ENCODE assay signal across 27 mouse cellular contexts in genomic region chr3:148813121-148813520, GRCm38 (mm10).
DNase-seq lines count a peak whose midpoint lies in the region; ATAC-seq and TF ChIP-seq lines count a peak whose summit lies in the region.
"Had no signal": no experiment of that assay in that cellular context is flagged by ENCODE, and none has a peak within 500 bp of the region (broad histone marks: within the 10 kb centered on the region; RNA-seq: fewer than 3 reads in every experiment).

No protein-coding gene starts in this region.

- peaks cover 34% of the 10 kb centered on the region for H3K36me3 ChIP-seq in kidney, embryonic 15.5 days
- H3K36me3 ChIP-seq in kidney, embryonic 14.5 days (ENCODE audit: control insufficient read depth, insufficient read depth, low read length), result peaks cover 29% of the 10 kb centered on the region
- peaks cover 25% of the 10 kb centered on the region for H3K36me3 ChIP-seq in stomach, embryonic 14.5 days (ENCODE audit: control insufficient read depth, insufficient read depth, low read length)
- peaks cover 12% of the 10 kb centered on the region for H3K36me3 ChIP-seq in stomach, postnatal 0 days (ENCODE audit: control insufficient read depth, insufficient read depth, low read length)
- H3K36me3 ChIP-seq: G1E had no signal

- WGBS in kidney, embryonic 15.5 days, result 48% methylated on average over 6 of the region's 6 CpGs
- 50% methylated on average over 6 of the region's 6 CpGs for WGBS in kidney, embryonic 14.5 days
- WGBS in stomach, embryonic 14.5 days, result 34% methylated on average over 6 of the region's 6 CpGs
- WGBS in stomach, postnatal 0 days, result 52% methylated on average over 6 of the region's 6 CpGs

- peaks cover 8% of the 10 kb centered on the region for H3K4me1 ChIP-seq in kidney, embryonic 15.5 days
- H3K4me1 ChIP-seq in kidney, embryonic 14.5 days (ENCODE audit: control insufficient read depth, insufficient read depth, low read length), result no peaks in the 10 kb centered on the region
- H3K4me1 ChIP-seq in stomach, embryonic 14.5 days (ENCODE audit: control insufficient read depth, insufficient read depth, low read length), result peaks cover 12% of the 10 kb centered on the region
- no peaks in the 10 kb centered on the region for H3K4me1 ChIP-seq in stomach, postnatal 0 days (replicated peaks; ENCODE audit: control insufficient read depth, insufficient read depth)
- H3K4me1 ChIP-seq: forebrain, embryonic 12.5 days had no signal

- TF ChIP-seq EP300 in stomach, postnatal 0 days (optimal IDR thresholded peaks at IDR 0.05), result no peak

- DNase-seq in kidney, adult 18-20 months, result no peak
- peak; percentile 19 for DNase-seq in kidney, postnatal 10 days
- DNase-seq in stomach, postnatal 0 days (ENCODE audit: low spot score), result no peak
- DNase-seq: adrenal gland, adult 8-10 months; adrenal gland, postnatal 14 days; adrenal gland, postnatal 36 days; B cell, adult 2 months; cerebellum, adult 11-12 months; cerebellum, adult 2 months; cerebellum, adult 9-10 months; cerebellum, postnatal 10 days; cerebellum, postnatal 25 days had no signal

- peak; percentile 40; the same call in 1 of the 2 replicates for ATAC-seq in kidney, embryonic 15.5 days (replicated peaks; ENCODE audit: low FRiP score)
- ATAC-seq in kidney, embryonic 14.5 days (ENCODE audit: low FRiP score, low TSS enrichment), result no peak
- ATAC-seq in stomach, embryonic 14.5 days (ENCODE audit: insufficient number of reproducible peaks, insufficient read depth, low FRiP score, low read depth), result no peak; the same call in 1 of the 2 replicates
- no peak for ATAC-seq in stomach, postnatal 0 days (ENCODE audit: low FRiP score, low TSS enrichment)
- ATAC-seq: activated CD4-positive, CD25-positive, alpha-beta regulatory T cell, adult 4 months; CD4-positive, CD25-positive, alpha-beta regulatory T cell, adult 4 months; forebrain, embryonic 14.5 days; forebrain, embryonic 16.5 days; Patski had no signal

- no peak overlapping the region; the same call in 1 of the 2 replicates for H3K27ac ChIP-seq in kidney, embryonic 15.5 days
- no peak overlapping the region for H3K27ac ChIP-seq in kidney, embryonic 14.5 days (ENCODE audit: low read depth, low read length)
- H3K27ac ChIP-seq in stomach, embryonic 14.5 days (ENCODE audit: low read length), result 0 out of 2 replicates have a peak overlapping the region, but pooled peaks have one; percentile 3
- no peak overlapping the region for H3K27ac ChIP-seq in stomach, postnatal 0 days (replicated peaks)
- H3K27ac ChIP-seq: embryonic facial prominence, embryonic 10.5 days; embryonic facial prominence, embryonic 12.5 days; forebrain, embryonic 10.5 days; forebrain, embryonic 12.5 days had no signal

- TF ChIP-seq CTCF in stomach, postnatal 0 days (IDR thresholded peaks at IDR 0.05; ENCODE audit: low read depth), result no peak

- H3K27me3 ChIP-seq in kidney, embryonic 15.5 days, result no peaks in the 10 kb centered on the region
- no peaks in the 10 kb centered on the region for H3K27me3 ChIP-seq in kidney, embryonic 14.5 days (ENCODE audit: control insufficient read depth, insufficient read depth, low read length)
- H3K27me3 ChIP-seq in stomach, embryonic 14.5 days (ENCODE audit: control insufficient read depth, insufficient read depth, low read length), result no peaks in the 10 kb centered on the region
- no peaks in the 10 kb centered on the region for H3K27me3 ChIP-seq in stomach, postnatal 0 days (ENCODE audit: control insufficient read depth, insufficient read depth, low read length)
- H3K27me3 ChIP-seq: CH12.LX; embryonic facial prominence, embryonic 12.5 days; forebrain, embryonic 12.5 days; Patski had no signal

- no peaks in the 10 kb centered on the region for H3K9me3 ChIP-seq in kidney, embryonic 15.5 days (replicated peaks)
- no peaks in the 10 kb centered on the region for H3K9me3 ChIP-seq in kidney, embryonic 14.5 days (ENCODE audit: control insufficient read depth, low read length)
- no peaks in the 10 kb centered on the region for H3K9me3 ChIP-seq in stomach, embryonic 14.5 days (ENCODE audit: control insufficient read depth, low read depth, low read length)
- no peaks in the 10 kb centered on the region for H3K9me3 ChIP-seq in stomach, postnatal 0 days (ENCODE audit: control insufficient read depth, low read length)
- H3K9me3 ChIP-seq: embryonic facial prominence, embryonic 10.5 days; embryonic facial prominence, embryonic 12.5 days; forebrain, embryonic 10.5 days; forebrain, embryonic 12.5 days had no signal

- H3K4me2 ChIP-seq in kidney, embryonic 15.5 days, result no peak overlapping the region
- H3K4me2 ChIP-seq in kidney, embryonic 14.5 days (replicated peaks; ENCODE audit: low read depth, low read length), result no peak overlapping the region
- no peak overlapping the region for H3K4me2 ChIP-seq in stomach, embryonic 14.5 days (replicated peaks; ENCODE audit: low read depth, low read length)
- H3K4me2 ChIP-seq in stomach, postnatal 0 days (replicated peaks; ENCODE audit: low read depth), result no peak overlapping the region
- H3K4me2 ChIP-seq: embryonic facial prominence, embryonic 12.5 days; forebrain, embryonic 12.5 days had no signal

- H3K4me3 ChIP-seq in kidney, embryonic 15.5 days (replicated peaks), result no peak overlapping the region
- H3K4me3 ChIP-seq in kidney, embryonic 14.5 days (ENCODE audit: low read length), result no peak overlapping the region
- no peak overlapping the region for H3K4me3 ChIP-seq in stomach, embryonic 14.5 days (ENCODE audit: low read depth, low read length)
- no peak overlapping the region for H3K4me3 ChIP-seq in stomach, postnatal 0 days (ENCODE audit: low read depth, low read length)
- H3K4me3 ChIP-seq: embryonic facial prominence, embryonic 10.5 days; embryonic facial prominence, embryonic 12.5 days; erythroblast, embryonic 14.5 days; forebrain, embryonic 10.5 days; forebrain, embryonic 12.5 days had no signal

- no peak overlapping the region for H3K9ac ChIP-seq in kidney, embryonic 15.5 days
- H3K9ac ChIP-seq in kidney, embryonic 14.5 days (ENCODE audit: low read depth, low read length), result no peak overlapping the region
- H3K9ac ChIP-seq in stomach, embryonic 14.5 days (replicated peaks; ENCODE audit: low read depth, low read length), result no peak overlapping the region
- H3K9ac ChIP-seq in stomach, postnatal 0 days (ENCODE audit: low read length), result no peak overlapping the region
- H3K9ac ChIP-seq: embryonic facial prominence, embryonic 12.5 days; forebrain, embryonic 12.5 days had no signal
